Mouse (Mus musculus) kidney, postnatal 10 days (tissue): ENCODE measurements around the gene Cyp4f40.
"Not testable (repeated sequence)": the region's sequence is repeated elsewhere in the genome, so short reads cannot be mapped to it uniquely, and the experiment has no call there.

Source experiments
- DNase-seq: peaks from one replicate; pipeline ENCODE4 v3.0.0; 2021; ENCODE audit warnings: mixed read lengths

Gene Cyp4f40

GRCm38 (mm10) chr17:32658712-32659111, at the start of gene Cyp4f40:
Gene Cyp4f40 (plus strand): TSS chr17:32658900.
- DNase-seq = peak; percentile 70

- DNase-seq = not testable (repeated sequence)
Observed at GRCm38 (mm10) chr17:32610231-32610630, 48.5 kb upstream of the Cyp4f40 start.

GRCm38 (mm10) chr17:32610896-32611295, 47.8 kb upstream of the Cyp4f40 start:
- no peak for DNase-seq

GRCm38 (mm10) chr17:32612417-32612816, 46.3 kb upstream of the Cyp4f40 start:
- DNase-seq = no peak

- DNase-seq = no peak
Observed at GRCm38 (mm10) chr17:32617252-32617651, 41.4 kb upstream of the Cyp4f40 start.

- DNase-seq = not testable (repeated sequence)
Observed at GRCm38 (mm10) chr17:32621018-32621417, 37.7 kb upstream of the Cyp4f40 start, which contains the start of gene Cyp4f37. Gene Cyp4f37 (plus strand): TSS chr17:32621309.

GRCm38 (mm10) chr17:32629726-32630125, 29.0 kb upstream of the Cyp4f40 start:
- not testable (repeated sequence) for DNase-seq

- no peak for DNase-seq
Observed at GRCm38 (mm10) chr17:32631936-32632335, 26.8 kb upstream of the Cyp4f40 start.

GRCm38 (mm10) chr17:32634242-32634971, 24.3 kb upstream of the Cyp4f40 start:
- DNase-seq = not testable (repeated sequence)

GRCm38 (mm10) chr17:32634972-32635314, 23.8 kb upstream of the Cyp4f40 start:
- peak; percentile 86 for DNase-seq

GRCm38 (mm10) chr17:32636341-32636740, 22.4 kb upstream of the Cyp4f40 start:
- DNase-seq = no peak

- DNase-seq = no peak
Observed at GRCm38 (mm10) chr17:32637151-32637550, 21.5 kb upstream of the Cyp4f40 start.

GRCm38 (mm10) chr17:32646631-32647030, 12.1 kb upstream of the Cyp4f40 start:
- no peak for DNase-seq

GRCm38 (mm10) chr17:32653860-32654259, 4.8 kb upstream of the Cyp4f40 start:
- no peak for DNase-seq

- no peak for DNase-seq
Observed at GRCm38 (mm10) chr17:32657041-32657440, 1.7 kb upstream of the Cyp4f40 start.

GRCm38 (mm10) chr17:32658246-32658645, 454 bp upstream of the Cyp4f40 start:
- DNase-seq = no peak

GRCm38 (mm10) chr17:32673976-32674375, 15.3 kb downstream of the Cyp4f40 start:
- DNase-seq = peak; percentile 7

- no peak for DNase-seq
Observed at GRCm38 (mm10) chr17:32676040-32676635, 17.4 kb downstream of the Cyp4f40 start.

- peak; percentile 68 for DNase-seq
Observed at GRCm38 (mm10) chr17:32680404-32680803, 21.7 kb downstream of the Cyp4f40 start.

GRCm38 (mm10) chr17:32685048-32685750, 26.5 kb downstream of the Cyp4f40 start, which contains the start of gene Cyp4f15:
Gene Cyp4f15 (plus strand): TSS chr17:32685627.
- peak; percentile 10 for DNase-seq

GRCm38 (mm10) chr17:32686722-32687121, 28.0 kb downstream of the Cyp4f40 start:
- DNase-seq = no peak

- DNase-seq = no peak
Observed at GRCm38 (mm10) chr17:32690959-32691358, 32.3 kb downstream of the Cyp4f40 start.

- peak; percentile 55 for DNase-seq
Observed at GRCm38 (mm10) chr17:32702826-32703225, 44.1 kb downstream of the Cyp4f40 start.

- not testable (repeated sequence) for DNase-seq
Observed at GRCm38 (mm10) chr17:32710541-32710940, 51.8 kb downstream of the Cyp4f40 start.
